Mouse (Mus musculus) right cerebral cortex, adult 18-20 months (tissue): ENCODE results near the gene Adarb1.

Experiments
- DNase-seq: peaks from one replicate; pipeline ENCODE4 v3.0.0; 2022; ENCODE audit warnings: mixed read lengths

The Adarb1 gene

DNA sequence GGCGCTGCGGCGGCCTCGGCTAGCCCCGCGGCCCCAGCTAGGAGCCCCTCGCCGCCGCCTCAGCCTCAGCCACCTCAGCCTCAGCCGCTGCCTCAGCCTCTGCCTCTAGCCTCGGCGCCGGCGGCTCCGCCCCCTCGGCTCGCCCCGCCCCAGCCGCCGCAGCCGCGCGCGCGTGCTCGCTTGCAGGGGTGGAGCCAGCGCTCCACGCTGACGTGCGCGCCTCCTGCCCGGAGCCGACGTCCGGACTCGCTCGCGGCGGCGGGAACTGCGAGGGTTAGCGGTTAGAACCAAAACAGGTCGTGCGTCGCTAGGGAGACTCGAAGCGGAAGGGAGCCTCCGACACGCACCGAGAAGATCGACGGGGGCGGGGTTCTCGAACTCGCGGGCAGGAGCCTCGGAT lies at the start of gene Adarb1:
TSS of gene Adarb1 (minus strand) at position 133 of the 400 bp plus-strand sequence.
- peak; percentile 92 for DNase-seq

DNA sequence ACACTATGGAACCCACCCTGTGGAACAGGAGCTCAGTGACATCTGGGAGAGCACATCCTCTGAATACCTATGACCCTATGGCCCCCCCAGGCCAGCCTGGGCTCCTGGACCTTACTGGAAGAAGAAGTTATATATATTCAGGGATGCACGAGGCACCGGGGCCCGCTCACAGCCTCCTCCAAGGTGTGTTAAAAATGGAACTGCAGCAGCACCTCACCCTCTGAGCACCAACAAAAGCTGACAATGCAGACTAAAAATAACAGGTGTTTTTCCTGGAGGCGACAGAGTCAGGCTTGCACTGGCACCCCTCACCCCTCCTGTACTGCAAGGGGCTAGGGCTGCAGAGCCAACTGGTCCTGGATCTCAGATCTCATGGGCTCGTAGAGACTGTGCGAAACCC lies 49.3 kb upstream of the Adarb1 start:
- DNase-seq, result peak; percentile 36

DNA sequence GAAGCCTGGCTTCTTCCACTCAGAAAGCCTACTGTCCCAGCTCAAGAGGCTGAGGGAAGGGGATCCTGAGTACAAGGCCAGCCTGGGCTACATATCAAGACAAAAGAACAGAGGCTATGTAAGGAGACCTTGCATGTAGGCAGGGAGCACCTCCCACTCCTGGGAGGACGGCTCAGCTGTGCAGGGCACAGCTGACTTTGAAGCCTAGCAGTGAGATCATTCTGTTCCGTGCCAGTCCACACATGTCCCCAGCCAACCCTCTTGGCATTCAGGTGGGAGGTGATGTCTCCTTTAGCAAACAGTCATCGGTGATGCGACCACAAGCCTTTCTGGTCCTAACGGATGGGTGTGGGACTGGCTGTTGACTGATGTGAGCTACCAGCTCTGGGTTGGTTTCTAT lies 47.8 kb upstream of the Adarb1 start:
- DNase-seq, result no peak

DNA sequence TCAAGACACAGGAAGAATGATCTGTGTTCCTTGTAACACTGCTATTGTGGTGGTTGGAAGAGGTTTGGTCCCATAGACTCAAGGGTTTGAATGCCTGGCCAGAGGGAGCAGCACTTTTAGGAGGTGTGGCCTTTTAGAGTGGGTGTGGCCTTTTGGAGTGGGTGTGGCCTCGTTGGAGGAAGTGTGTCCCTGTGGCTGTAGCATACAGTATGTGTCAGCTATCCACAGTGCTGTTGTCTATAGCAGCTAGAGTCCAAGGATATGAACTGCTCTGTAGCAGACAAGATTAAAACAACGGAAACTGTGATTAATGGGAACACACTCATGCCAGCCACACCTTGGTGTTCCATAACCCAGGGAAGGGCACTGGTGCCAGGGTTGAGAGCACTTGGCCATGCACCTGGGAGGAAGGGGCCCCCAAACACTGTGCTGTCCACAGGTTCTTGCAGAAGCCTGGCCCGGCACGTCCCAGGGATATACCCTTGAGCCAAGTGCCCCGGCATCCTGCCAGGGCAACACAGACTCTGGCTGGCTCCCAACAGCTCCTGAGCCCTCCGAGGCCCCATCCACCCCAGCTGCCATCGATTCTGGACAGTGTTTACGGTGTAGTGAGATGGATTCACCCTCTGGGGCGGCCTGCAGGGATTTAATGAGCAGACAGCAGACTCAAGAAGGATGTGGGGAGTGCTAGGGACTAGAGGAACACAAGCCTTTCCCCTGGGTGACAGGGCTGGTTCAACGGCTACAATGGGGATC lies 46.3 kb upstream of the Adarb1 start:
- no peak for DNase-seq

DNA sequence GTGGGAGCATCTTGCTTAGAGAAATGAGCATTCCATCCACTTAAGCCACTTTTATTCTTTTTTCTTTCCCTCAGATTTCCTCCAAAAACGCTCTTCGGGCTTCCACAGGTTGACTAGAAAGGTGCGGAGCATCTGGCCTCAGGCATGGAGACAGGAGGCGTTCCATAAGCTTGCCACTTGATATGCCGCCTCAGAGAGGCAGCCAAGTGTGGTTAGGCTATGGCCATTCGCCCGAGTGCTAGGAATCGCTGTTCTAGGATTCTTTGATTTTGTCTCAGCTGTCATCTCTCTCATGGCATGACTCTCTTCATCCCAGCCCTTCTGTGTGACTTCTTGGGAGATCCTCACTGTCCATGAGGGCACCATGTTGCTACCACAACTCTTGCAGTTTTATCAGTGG lies 43.1 kb upstream of the Adarb1 start:
- no peak for DNase-seq

DNA sequence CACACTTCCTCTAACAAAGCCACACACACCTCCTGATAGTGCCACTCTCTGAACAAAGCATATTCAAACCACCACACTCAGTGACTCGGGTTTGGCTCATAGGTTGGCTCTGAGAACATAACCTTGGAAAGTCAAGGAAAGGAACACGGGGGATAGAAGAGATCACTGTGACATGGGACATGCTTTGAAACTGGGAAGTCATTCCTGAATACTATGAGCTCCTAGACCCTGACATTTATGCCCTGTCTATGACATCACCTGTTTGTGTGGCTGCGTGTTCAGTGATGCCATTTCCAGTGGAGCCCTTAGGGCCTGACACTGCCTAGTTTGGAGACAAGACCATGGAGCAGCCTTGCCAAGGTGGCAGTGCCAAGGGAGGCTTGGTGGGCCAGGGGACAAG lies 39.6 kb upstream of the Adarb1 start:
- no peak for DNase-seq

DNA sequence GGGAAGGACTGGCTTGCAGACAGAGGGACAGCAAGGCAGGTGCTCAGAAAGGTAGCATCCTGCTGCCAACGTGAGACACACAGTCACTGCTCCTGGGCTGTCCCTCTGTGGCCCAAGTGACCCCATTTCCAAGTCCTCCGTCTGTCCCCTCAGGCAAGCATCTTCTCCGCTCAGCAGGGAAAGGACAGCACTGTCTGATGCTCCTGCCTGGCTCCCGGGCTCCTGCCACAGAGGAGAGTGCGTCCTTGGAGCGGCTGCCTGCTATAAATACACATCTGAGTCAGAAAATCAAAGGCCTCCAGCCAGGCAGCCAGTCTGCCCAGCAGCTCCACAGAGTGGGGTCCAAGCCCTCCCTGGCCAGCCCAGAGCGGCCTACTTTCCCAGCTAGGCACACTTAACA lies 38.4 kb upstream of the Adarb1 start:
- DNase-seq, result no peak

DNA sequence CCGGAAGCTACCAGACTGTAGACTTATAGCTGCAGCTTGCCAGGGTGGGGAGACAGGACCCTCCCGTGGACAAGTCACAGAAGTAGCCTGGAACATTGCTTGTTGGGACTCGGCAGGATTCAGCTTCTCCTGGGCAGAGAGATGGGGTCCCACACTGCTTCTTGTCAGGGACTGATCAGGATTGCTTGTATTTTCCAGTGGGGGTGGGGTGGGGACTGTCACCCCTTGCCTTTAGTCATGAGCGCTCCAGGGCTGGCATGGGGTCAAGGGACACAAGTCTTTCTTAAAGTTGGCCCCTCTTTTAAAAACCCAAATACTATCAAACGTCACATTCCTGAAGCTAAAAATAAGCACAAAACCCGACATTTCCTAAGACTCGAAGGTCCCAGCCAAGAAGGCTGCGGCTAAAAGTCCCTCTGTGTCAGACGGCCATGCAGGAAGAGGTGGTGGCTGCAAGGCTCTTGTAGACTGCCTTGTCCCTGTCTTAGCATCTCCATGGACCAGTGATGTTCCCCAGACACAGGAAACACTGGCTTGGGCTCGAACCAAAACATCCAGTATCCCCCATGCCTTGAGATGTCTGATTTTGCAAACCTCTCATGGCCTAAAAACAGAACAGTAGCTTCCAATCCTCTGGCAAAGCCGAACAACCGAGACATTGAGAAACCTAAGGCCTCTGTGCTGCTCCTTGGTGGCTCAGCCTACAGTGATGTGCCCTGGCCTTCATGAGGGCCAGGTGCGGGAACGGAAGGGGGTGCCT lies 37.4 kb upstream of the Adarb1 start:
- DNase-seq, result no peak

DNA sequence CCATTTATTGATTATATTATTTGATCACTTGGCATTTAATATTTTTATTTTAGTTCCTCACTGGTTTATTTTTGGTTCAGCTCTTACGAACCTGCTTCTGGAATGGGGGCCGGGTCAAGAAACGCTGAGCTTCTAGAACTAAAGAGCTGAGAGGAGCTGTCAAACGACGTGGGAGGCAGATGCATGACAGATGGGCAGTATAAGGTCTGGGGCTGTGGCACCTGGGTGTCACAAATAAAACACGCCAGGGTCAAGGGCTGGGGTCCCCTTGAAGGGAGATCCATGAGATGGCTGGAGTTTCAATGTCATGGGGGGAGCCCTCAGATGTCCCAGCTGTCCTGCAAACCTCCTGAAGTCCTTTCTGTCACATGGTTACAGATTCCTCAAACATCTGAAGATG lies 36.7 kb upstream of the Adarb1 start:
- DNase-seq, result no peak

DNA sequence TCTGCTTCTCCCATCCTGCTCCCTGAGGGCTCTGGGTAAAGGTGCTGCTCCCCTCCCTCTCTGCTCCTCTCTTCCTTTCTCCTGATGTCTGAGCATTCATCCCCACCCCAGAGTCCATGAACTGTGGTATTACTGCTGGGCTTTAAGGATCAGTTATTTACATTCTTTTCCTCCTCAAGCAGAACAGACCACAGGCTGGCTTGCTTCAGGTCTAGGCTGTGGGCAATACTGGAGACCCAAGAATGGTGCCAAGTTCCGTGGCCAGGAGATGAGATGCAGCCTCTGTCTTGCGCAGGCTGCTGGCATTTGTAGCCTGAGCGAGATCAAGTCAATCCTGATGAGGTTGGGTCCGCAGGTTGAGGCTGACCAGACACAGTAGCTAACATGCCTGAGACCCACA lies 33.8 kb upstream of the Adarb1 start:
- no peak for DNase-seq

DNA sequence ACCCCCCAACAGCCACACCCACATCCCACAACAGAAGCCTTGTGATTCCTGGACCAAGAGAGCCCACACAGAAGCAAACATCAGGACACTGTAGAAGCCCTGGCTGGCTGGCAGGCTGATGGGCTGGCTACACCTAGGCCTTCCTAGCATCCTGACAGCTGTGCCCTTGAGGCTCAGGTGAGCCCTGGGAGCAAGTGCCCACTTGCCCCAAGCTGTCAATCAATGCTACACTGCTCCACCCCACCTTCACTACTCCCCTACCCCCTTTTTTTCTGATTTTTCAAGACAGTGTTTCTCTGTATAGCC lies 32.0 kb upstream of the Adarb1 start:
- no peak for DNase-seq

DNA sequence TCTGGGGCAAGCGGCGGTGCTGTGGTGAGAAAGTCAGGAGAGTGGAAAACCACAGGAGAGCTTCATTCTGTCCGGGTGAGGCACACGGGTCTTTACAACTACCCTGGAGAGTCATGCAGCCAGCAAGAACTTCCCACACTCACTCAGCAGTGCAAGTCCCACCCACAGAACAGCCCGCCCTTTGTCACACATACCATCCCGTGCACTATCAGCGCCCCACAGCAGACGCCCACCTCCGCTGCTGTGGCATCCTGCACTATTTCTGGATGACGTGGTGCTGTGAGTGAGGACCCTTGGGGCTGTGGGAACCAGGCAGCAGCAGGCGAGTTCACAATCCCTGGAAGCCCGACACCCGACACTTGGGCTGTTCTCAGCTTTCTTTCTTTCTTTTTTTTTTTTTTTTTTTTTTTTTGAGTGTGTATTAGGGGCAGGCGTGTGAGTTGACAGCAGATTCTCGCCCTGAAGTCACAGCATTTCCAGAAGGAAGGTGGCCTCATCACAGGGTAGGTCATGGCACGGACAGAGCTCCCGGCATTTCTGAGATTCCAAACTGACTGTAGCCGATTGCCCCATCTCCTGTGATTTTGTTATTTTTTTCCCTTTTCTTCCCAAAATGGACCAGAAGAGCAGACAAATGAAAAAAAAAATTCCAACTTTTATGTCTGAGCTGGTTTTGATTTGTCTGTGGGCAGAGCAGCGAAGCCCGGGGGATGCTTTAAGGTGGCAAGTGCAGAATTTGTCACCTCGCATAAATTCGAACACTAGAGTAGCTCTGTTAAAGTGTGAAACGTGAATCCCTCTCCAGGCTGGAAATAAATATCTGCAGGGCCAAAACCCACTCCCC lies 31.5 kb upstream of the Adarb1 start:
- peak; percentile 42 for DNase-seq

DNA sequence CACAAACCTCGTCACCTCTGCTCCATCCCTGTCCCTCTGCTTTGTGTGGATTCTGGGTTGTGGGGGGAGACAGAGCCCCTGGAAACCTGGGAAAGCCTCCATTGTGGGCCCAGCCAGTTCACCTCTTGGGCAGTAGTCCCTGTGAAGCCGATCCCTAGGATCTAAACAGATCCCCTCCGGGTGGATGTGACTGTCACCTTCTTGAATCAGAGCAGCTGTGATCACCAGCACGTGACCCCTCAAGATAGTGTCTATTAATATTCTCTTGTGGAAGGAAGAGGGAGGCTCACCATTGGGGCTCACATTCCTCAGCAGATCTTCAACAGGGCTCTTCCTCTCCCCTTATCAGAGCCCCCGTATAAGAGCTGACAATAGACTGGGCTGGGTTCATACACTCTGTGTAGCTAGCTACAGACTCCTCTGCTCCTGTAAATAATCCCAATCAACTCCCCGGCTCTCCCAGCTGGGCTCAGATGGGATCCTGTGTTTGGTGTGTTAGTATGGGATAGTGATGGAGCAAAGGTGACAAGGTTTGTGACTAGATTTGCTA lies 30.7 kb upstream of the Adarb1 start:
- no peak for DNase-seq

DNA sequence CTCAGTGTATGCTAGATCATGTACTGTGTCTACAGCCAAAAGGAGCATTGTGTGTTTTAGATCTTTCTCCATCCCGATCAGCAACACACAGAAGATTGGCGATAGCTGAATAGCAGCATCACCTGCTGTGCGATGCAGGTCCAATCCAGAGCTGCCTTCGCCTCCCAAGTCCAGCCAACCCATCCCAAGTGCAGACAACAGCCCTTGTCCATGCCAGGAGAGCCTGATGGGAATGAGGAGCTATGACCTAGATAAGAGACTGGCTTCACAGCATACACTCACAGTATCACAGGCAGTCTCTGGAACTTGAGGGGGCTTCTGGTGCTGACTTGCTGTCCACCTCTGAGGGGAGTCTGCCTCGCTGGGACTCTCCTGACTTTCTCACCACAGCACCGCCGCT lies 30.1 kb upstream of the Adarb1 start:
- no peak for DNase-seq

DNA sequence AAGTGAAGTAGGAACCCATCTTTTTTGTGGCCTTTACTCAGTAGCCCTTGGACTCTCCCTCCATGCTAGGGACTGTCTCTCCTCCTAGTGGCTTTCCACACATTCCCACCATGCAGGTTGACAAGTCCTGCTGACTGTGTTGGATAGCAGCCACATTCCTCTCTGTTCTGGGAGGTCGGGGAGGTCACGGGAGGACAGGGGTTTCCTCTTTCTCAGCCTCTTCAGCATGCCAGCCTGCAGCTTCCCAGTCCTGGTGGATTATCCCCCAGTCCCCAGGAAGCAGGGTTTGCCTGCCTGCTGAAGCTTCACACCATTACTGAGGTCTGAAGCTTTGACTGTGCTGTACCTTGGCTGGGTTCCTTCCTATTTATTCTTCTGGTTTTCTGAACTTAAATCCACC lies 29.7 kb upstream of the Adarb1 start:
- no peak for DNase-seq

DNA sequence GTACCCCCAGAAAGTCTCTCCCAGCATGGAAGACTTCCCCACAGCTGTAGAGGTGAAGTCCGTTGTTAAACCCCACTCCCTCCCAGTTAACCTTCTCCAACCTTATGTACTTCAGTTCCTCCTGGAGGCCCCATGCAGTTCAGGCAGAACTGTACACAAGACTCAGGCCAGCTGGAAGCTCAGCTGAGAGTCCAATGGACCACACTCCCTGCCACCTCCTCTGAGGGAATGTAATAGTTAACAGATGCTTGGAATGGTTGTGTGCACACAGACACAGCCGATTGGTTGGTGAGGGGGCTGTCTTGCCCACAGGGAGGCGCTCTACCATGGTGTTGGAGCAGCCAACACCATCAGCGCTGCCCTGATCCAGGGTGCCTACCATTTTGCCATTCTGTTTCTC lies 24.2 kb upstream of the Adarb1 start:
- DNase-seq, result no peak

DNA sequence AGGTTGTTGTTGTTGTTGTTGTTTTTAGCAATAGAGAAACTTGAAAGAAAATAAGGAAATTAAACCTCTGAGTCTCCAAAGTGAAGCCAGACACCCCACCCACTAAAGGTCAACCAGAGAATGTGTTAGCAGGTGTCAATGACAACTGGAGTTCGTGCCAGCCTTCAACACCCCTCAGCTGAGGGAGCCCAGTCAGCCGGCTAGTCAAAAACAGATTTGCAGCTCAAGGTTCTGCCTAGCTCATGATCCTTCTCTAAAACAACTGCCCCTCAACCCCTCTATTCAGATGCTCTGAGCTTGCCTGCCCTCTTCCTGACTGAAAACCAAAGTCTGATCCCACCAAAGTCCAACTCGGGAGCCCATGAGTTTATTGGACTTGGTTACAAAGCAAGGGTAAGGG lies 23.7 kb upstream of the Adarb1 start:
- no peak for DNase-seq

DNA sequence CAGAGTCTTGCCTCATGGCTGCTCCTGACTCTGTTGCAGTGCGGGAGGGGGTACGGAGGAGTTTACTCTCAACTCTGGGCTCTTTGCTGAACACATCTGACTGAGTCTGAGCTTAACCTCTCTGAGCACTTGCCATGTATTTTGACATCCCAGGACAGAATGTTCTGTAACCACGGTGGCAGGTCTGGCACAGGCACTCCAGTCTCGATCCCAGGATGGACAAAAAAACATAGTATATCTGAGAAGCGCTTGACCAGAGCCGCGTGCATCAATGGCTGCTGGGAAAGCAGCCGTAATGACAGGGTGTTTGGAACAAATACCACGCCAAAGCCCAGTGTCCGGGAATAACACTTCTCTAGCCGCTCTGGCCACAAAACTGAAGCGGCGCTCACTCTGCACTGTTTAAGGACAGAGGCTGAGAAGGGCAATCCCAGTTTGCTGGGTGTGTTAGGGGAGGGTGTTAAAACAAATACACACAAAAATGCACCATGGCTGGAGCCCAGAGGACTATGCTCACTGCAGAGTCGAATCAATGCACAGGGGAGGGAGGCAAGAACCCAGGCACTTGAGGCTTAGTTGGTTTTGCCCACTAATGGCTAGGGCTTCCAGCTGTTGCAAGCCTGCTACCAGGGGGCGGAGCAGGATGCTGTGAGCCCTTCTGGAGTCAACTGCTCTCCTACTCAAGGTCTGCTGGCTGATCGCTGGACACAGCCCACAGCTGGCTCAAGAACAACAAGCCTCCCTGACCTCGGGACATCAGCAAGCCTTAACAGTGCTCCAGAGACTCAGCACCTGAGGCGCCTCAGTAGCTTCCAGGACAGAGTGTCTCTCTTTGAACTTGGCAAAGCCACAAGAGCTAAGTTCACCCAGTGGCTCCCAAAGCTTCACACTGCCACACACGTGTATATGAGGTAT lies 23.0 kb upstream of the Adarb1 start:
- DNase-seq, result no peak

DNA sequence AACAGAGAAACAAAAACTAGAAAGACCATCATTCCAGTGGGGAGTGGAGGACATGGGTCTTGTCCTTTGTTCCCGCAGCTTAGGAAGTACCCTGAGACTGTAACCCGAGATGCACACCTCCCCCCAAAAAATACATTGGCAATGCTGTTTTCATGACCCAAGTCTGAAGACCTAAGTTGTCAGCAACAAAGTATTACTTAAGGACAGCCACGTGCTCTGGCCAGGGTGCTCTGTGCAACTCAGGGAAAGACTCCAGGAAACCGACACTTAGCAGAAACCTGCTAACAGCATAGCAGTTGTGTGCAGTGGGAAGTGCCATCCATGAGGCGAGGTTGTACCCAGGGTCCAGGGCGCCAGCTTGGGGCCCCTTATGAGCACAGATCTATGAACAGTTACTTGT lies 22.2 kb upstream of the Adarb1 start:
- DNase-seq, result no peak

DNA sequence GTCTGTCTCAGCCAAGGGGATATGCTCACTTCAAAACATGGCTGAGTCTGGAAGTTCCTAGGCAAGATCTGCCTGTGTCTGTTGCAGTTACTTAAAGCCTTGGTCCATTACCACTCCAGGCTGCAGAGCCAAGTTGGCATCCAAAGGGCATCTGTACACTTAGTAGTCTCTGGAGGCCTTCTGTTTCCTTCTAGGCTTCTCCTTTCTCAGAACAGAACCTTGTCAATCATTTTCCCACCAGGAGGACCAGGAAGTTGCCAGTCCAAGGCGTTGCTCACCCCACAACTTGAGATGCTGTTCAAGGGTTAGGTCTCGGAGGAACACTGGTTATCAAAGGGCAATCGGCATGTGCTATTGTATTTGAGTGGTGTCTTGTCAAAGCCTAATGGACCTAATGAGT lies 21.0 kb upstream of the Adarb1 start:
- DNase-seq, result no peak

DNA sequence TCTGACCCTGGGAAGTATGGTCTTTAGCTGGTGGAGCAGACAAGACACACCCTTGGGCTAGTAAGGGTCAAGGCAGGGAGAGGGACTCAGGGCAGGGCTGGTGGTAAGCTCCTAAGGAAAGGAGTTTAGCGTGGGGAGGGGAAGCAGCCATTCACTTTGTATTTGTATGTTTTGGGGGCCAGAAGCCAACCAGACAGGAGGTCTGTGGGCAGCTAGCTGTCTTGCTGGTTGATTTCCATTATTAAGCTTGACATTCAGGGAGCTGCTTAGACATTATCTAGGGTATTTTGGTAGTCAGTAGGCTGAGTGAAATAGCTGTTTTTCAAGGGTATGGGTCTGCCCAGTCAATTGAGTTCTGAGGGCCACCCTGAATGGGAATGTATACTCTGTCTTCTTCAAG lies 20.0 kb upstream of the Adarb1 start:
- no peak for DNase-seq

DNA sequence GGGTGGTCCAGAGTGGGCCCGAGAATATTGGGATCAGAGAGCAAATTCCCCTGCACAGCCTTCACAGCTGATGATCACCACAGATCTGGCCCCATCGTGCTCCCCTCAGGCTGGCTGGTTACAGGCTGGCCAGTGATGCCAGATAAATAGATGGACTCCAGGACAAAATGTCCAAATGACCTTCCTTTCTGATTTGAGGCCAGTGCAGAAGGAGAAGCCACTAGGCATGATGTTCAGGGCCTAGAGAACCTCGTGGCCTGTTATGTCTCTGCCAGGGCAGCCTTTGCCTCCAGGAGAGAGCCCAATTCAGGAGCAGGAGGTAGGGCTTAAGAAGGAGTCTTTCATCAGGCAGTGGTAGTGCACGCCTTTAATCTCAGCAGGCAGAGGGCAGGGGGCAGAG lies 17.3 kb upstream of the Adarb1 start:
- DNase-seq, result no peak
